Mouse (Mus musculus) E14TG2a.4 (cell line): Measurements from ENCODE around the gene Atf6.

Source experiments
- CTCF ChIP-seq: conservative IDR thresholded peaks from 2 replicates; pipeline ENCODE4 v1.5.1; 2014; ENCODE audit warnings: low read length
- NANOG ChIP-seq: IDR thresholded peaks from 2 replicates; pipeline ENCODE4 v1.6.1; 2014; ENCODE audit warnings: borderline replicate concordance, low read length, mixed read lengths
- POU5F1 ChIP-seq: IDR thresholded peaks from 2 replicates; pipeline ENCODE4 v1.6.1; 2014; ENCODE audit warnings: low read length, borderline replicate concordance

- TF ChIP-seq CTCF (no peak), POU5F1 (no peak), NANOG (no peak)
Observed at GRCm38 (mm10) chr1:170915657-170916056, 48.1 kb upstream of the Atf6 start.
